ENCODE assay signal across 18 mouse cellular contexts in genomic region chr15:4496984-4497383, GRCm38 (mm10).
"Had no signal": no experiment of that assay in that cellular context is flagged by ENCODE, and none has a peak within 500 bp of the region (broad histone marks: within the 10 kb centered on the region; RNA-seq: fewer than 3 reads in every experiment).

No protein-coding gene starts in this region.

- DNase-seq: liver, postnatal 0 days; lung, adult 2 months; lung, postnatal 14 days; lung, postnatal 36 days; right cerebral cortex, postnatal 14 days; thymus, adult 2 months; thymus, postnatal 25 days; thymus, postnatal 4 days had no signal

- H3K4me2 ChIP-seq: lung, embryonic 15.5 days; midbrain, embryonic 11.5 days; midbrain, embryonic 13.5 days; neural tube, embryonic 12.5 days; stomach, embryonic 15.5 days had no signal

- H3K27ac ChIP-seq: lung, embryonic 15.5 days; macrophage; midbrain, embryonic 13.5 days; neural tube, embryonic 12.5 days; stomach, embryonic 15.5 days; stomach, postnatal 0 days had no signal

- H3K36me3 ChIP-seq: lung, embryonic 15.5 days; midbrain, embryonic 13.5 days; neural tube, embryonic 12.5 days; stomach, embryonic 15.5 days had no signal

- H3K4me3 ChIP-seq: lung, embryonic 15.5 days; megakaryocyte, embryonic 14.5 days; midbrain, embryonic 13.5 days; neural tube, embryonic 12.5 days; stomach, embryonic 15.5 days had no signal

- ATAC-seq: liver, postnatal 0 days; lung, postnatal 0 days; midbrain, embryonic 13.5 days; midbrain, embryonic 16.5 days had no signal

- H3K4me1 ChIP-seq: lung, embryonic 15.5 days; megakaryocyte, embryonic 14.5 days; midbrain, embryonic 13.5 days; neural tube, embryonic 12.5 days; stomach, embryonic 15.5 days had no signal

- H3K27me3 ChIP-seq: lung, embryonic 15.5 days; megakaryocyte, embryonic 14.5 days; midbrain, embryonic 13.5 days; neural tube, embryonic 12.5 days; stomach, embryonic 15.5 days had no signal

- H3K9me3 ChIP-seq: lung, embryonic 15.5 days; megakaryocyte, embryonic 14.5 days; midbrain, embryonic 13.5 days; neural tube, embryonic 12.5 days; stomach, embryonic 15.5 days had no signal

- H3K9ac ChIP-seq: liver, postnatal 0 days; lung, embryonic 15.5 days; midbrain, embryonic 13.5 days; neural tube, embryonic 12.5 days; stomach, embryonic 15.5 days had no signal
